Mouse (Mus musculus) thymus, postnatal 36 days (tissue): ENCODE measurements at regions not wholly inside any gene's neighbourhood (a gene's known extent, or its start where the extent isn't known, plus 50 kb on each side); places are given as distances from the start of the nearest gene placed in this dataset.

Experiments used
- DNase-seq, 2 experiments: peaks; one replicate each; pipeline ENCODE4 v3.0.0; 2022; ENCODE audit warnings: mixed read lengths in 2 of 2

- DNase-seq: no peak
Observed at GRCm38 (mm10) chr17:83959159-83959848, 111.5 kb upstream of the Haao start.

- DNase-seq: no peak
Observed at GRCm38 (mm10) chr17:83958706-83959105, 110.9 kb upstream of the Haao start.

- no peak for DNase-seq
Observed at GRCm38 (mm10) chr17:83957661-83958540, 110.1 kb upstream of the Haao start.

- DNase-seq: no peak
Observed at GRCm38 (mm10) chr17:83956821-83957565, 109.2 kb upstream of the Haao start.

- DNase-seq: no peak
Observed at GRCm38 (mm10) chr17:83955978-83956377, 108.2 kb upstream of the Haao start.

GRCm38 (mm10) chr17:83955058-83955697 is 107.4 kb upstream of the Haao start:
- no peak for DNase-seq

- no peak for DNase-seq
Observed at GRCm38 (mm10) chr17:83954291-83955057, 106.7 kb upstream of the Haao start.

- no peak for DNase-seq
Observed at GRCm38 (mm10) chr17:83953656-83954055, 105.9 kb upstream of the Haao start.

GRCm38 (mm10) chr17:83946718-83947117 is 99.0 kb upstream of the Haao start:
- DNase-seq: no peak

GRCm38 (mm10) chr17:83939344-83939743 is 91.6 kb upstream of the Haao start:
- DNase-seq: no peak

GRCm38 (mm10) chr17:83938671-83939244 is 91.0 kb upstream of the Haao start:
- no peak for DNase-seq

GRCm38 (mm10) chr17:83937576-83937975 is 89.8 kb upstream of the Haao start:
- DNase-seq: no peak

- DNase-seq: no peak
Observed at GRCm38 (mm10) chr17:83936677-83937076, 88.9 kb upstream of the Haao start.

GRCm38 (mm10) chr17:83935969-83936368 is 88.2 kb upstream of the Haao start:
- no peak for DNase-seq

GRCm38 (mm10) chr17:83935232-83935631 is 87.5 kb upstream of the Haao start:
- no peak for DNase-seq

- no peak for DNase-seq
Observed at GRCm38 (mm10) chr17:83933743-83934142, 86.0 kb upstream of the Haao start.

GRCm38 (mm10) chr17:83930401-83930800 is 82.6 kb upstream of the Haao start:
- DNase-seq: no peak

- DNase-seq: no peak
Observed at GRCm38 (mm10) chr17:83927749-83928387, 80.1 kb upstream of the Haao start.

GRCm38 (mm10) chr17:83924259-83924922 is 76.6 kb upstream of the Haao start:
- DNase-seq: no peak

- no peak for DNase-seq
Observed at GRCm38 (mm10) chr17:83920894-83921293, 73.1 kb upstream of the Haao start.

GRCm38 (mm10) chr17:83920225-83920624 is 72.5 kb upstream of the Haao start:
- no peak for DNase-seq
